Mouse (Mus musculus): ENCODE measurements around the gene Larp1b.

DNA sequence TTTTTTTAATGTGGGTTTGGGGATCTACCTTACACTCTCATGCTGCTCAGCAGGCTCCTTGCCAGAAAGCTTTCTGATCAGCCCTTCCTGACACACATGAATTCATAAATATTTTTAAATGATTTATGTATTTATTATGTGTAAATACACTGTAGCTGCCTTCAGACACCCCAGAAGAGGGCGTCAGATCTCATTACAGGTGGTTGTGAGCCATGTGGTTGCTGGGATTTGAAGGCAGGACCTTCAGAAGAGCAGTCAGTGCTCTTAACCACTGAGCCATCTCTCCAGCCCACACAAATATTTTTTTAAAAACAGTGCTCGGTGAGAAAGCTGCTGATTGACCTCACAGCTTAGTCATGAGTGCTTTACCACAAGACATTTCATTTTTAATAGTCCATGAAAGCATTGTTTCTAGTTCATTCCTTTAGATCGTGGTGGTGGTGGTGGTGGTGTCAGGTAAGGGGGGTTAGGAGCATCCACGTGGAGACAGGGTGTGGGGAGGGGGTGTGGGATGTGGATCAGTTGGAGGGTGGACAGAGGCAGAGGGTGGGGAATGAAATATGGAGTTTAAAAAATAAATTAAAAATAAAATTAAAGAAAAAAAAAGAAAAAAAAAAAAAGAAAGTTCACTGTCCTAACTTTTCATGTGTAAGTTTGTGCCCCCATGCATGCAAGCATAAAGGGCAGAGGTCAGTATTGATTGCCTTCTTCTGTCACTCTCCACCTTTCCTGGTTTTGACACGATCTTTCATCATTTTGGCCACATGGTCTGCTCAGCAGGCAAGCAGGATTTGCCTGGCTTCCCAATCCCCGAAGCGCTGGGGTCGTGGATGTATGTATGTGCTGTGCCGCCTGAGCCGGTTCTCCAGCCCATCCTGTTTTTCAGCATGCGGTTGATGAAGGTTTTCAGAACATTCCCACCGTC is 81.9 kb downstream of the Larp1b start:
- no peak for TF ChIP-seq NANOG (IDR thresholded peaks at IDR 0.05; ENCODE audit: borderline replicate concordance, low read length)
- TF ChIP-seq CTCF (conservative IDR thresholded peaks at IDR 0.05; ENCODE audit: low read length) = no peak
